Mouse (Mus musculus) embryonic facial prominence, embryonic 12.5 days (tissue): ENCODE measurements around the gene Crct1. TPM values are rescaled to one million over a fixed set of nuclear protein-coding genes. Genes with fewer than 3 reads are reported as not detected.

ENCODE experiments used
- ATAC-seq: fragments of 200-750 bp; cut with Nextera tagmentation; 2 replicates; pipeline ENCODE4 v1.8.0; 2017; ENCODE audit not compliant: insufficient number of reproducible peaks, insufficient read depth, low FRiP score, low TSS enrichment
- H3K27ac ChIP-seq: fragments of 300-500 bp; sonication (generic); 2 replicates; pipeline ENCODE4 v1.5.1; 2016; ENCODE audit warnings: mild to moderate bottlenecking
- H3K27me3 ChIP-seq: fragments of 300-500 bp; sonication (generic); 2 replicates; pipeline ENCODE4 v1.6.1; 2016; ENCODE audit warnings: mild to moderate bottlenecking, moderate library complexity
- H3K36me3 ChIP-seq: fragments of 300-500 bp; sonication (generic); 2 replicates; pipeline ENCODE4 v1.6.1; 2016; ENCODE audit warnings: mild to moderate bottlenecking
- H3K4me1 ChIP-seq: fragments of 300-500 bp; sonication (generic); 2 replicates; pipeline ENCODE4 v1.6.1; 2016
- H3K4me2 ChIP-seq: fragments of 300-500 bp; sonication (generic); replicated peaks from 2 replicates; pipeline ENCODE4 v1.6.1; 2016; ENCODE audit warnings: mild to moderate bottlenecking, moderate library complexity
- H3K4me3 ChIP-seq: fragments of 300-500 bp; sonication (generic); 2 replicates; pipeline ENCODE4 v1.5.1; 2016; ENCODE audit warnings: mild to moderate bottlenecking
- H3K9ac ChIP-seq: fragments of 300-500 bp; sonication (generic); 2 replicates; pipeline ENCODE4 v1.6.1; 2016; ENCODE audit warnings: mild to moderate bottlenecking, moderate library complexity
- H3K9me3 ChIP-seq: fragments of 300-500 bp; sonication (generic); 2 replicates; pipeline ENCODE4 v1.6.1; 2016; ENCODE audit warnings: mild to moderate bottlenecking, moderate library complexity
- WGBS: fragments of 180-500 bp; shearing (Covaris S2); methylation state at CpG from one replicate; pipeline ENCODE4 v1.1.7; 2016; 5-methylcytosine and 5-hydroxymethylcytosine counted together
- polyA plus RNA-seq: library from polyadenylated mRNA; unstranded; fragments of >200 nt; fragmentation: Nextera tagmentation; extraction: Ambion mirVana; gene quantifications from 2 replicates; pipeline ENCODE4 v1.2.1, GENCODE M21; 2016

Gene Crct1
- polyA plus RNA-seq, result not detected in 2 replicates

DNA sequence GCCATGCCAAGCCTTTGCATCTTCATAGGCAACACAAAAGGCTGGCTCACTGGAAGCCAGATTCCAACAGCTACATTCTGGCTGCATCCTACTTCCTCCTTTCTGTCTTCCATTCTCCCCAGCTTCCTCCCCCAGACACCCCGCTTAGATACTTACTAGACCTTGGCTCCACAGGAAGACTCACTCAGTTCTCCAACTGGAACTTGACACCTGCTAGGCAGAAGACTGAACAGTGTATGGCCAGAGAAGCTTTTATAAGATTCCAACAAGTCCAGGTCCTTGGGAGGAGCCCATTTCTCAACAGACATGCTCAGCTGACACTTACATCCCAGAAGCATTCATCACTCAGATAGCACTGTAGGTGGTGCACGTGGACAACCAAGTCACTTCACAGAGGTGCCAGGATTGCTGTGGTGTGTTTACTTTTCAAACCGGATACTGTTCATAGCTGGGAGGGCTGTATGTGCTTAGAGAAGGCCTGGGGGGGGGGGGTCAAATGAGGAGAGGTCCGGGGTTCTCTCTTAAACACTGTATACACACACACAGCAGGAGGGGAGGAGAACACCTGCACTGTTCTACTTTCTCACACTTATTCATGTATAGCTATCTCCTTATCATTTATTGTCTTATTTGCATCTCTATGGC, at the start of gene Crct1:
TSS of gene Crct1 (minus strand) at position 228 of the 645 bp plus-strand sequence.
- H3K4me1 ChIP-seq, result no peaks in the 10 kb centered on the region
- ATAC-seq, result no peak
- 0 out of 2 replicates have a peak, but pooled peaks cover 6% of the 10 kb centered on the region for H3K27me3 ChIP-seq
- peak within 1 kb of the TSS; percentile 45 for H3K4me3 ChIP-seq
- peak within 1 kb of the TSS; percentile 68 for H3K4me2 ChIP-seq
- H3K9me3 ChIP-seq, result no peaks in the 10 kb centered on the region
- WGBS, result 64% methylated on average over 4 of the region's 4 CpGs
- 0 out of 2 replicates have a peak within 1 kb of the TSS, but pooled peaks have one; percentile 25 for H3K27ac ChIP-seq
- H3K9ac ChIP-seq, result peak within 1 kb of the TSS; percentile 40
- H3K36me3 ChIP-seq, result no peaks in the 10 kb centered on the region

DNA sequence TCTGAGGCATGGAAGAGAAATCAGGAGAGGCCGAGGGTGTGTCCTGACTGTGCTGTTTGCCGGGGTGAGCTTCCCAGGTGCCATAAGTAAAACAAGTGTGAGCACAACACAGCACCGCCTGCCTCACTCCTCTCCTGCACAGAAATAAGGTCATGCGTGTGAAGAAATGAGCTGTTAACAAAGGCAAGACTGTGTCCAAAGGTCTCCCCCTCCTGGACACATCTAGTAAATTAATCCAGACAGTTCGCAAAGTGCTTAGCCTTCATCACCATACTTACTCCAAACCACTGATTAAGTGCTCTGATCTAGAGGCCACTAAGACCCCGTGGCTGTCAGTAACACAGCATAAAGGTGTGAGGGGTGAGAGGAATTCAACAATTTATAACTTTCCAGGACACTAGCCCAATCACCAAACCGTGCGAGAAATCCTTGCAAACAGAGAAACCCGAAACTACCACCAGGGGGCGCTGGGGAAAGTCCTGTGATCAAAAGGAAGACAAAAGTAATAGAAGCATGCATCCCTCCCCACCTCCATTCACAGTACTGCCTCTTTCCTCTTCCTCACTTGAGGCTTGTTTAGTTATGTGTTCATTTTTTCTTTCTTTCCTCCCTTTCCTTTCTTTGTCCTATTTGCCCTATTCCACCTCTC, 37.5 kb upstream of the Crct1 start:
- Histone ChIP-seq H3K9me3 (no peaks in the 10 kb centered on the region), H3K4me1 (no peaks in the 10 kb centered on the region), H3K4me2 (no peak overlapping the region), H3K9ac (no peak overlapping the region), H3K27ac (no peak overlapping the region), H3K27me3 (no peaks in the 10 kb centered on the region), H3K36me3 (no peaks in the 10 kb centered on the region), H3K4me3 (no peak overlapping the region)
- 53% methylated on average over 10 of the region's 10 CpGs for WGBS
- no peak for ATAC-seq

DNA sequence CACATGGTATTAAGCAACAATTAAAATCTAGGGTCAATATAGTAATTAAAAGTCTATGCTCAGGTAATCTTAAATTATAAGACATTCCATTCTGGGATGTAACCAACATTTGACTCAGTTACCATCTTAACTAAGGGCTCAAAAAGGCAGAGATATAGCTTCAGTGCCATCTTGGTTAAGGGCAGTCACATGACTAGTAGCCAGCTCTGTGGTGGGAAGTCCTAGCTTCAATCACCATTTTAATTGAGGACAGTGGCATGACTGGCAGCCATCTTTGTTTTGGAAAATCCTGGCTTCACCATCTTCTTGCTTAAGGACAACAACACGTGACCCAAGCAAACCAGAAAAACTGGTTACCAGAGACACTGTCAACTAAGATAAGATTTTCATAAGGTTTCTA, 34.7 kb upstream of the Crct1 start:
- WGBS, result 83% methylated on average over 1 of the region's 1 CpGs
- no peaks in the 10 kb centered on the region for H3K9me3 ChIP-seq

DNA sequence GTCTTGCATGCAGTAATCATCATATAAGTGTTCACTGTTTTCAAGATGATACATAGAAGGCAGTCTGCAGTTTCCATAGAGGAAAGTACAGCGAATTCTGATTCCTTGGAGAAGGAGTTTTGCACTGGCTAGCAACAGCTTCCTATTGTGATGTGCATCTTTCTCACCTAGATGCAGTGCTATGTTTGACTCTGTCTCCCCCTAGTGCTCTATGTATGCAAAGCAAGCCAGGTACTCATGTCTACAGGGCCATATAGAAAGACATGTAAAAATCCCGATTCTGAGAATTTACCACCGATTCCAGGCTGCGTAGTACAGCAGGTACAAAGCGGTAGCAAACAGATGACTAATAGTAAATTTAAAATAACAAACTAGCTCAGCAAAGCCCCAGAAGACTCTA, 16.0 kb upstream of the Crct1 start:
- 65% methylated on average over 5 of the region's 5 CpGs for WGBS
- no peak overlapping the region for H3K9ac ChIP-seq

More for the DNA sequence above, 34.7 kb upstream of the Crct1 start:
- H3K27ac ChIP-seq, result no peak overlapping the region
- H3K4me3 ChIP-seq, result no peak overlapping the region
- no peak for ATAC-seq
- no peaks in the 10 kb centered on the region for H3K36me3 ChIP-seq
- H3K4me1 ChIP-seq, result no peaks in the 10 kb centered on the region
- H3K4me2 ChIP-seq, result no peak overlapping the region
- H3K9ac ChIP-seq, result no peak overlapping the region
- no peaks in the 10 kb centered on the region for H3K27me3 ChIP-seq

DNA sequence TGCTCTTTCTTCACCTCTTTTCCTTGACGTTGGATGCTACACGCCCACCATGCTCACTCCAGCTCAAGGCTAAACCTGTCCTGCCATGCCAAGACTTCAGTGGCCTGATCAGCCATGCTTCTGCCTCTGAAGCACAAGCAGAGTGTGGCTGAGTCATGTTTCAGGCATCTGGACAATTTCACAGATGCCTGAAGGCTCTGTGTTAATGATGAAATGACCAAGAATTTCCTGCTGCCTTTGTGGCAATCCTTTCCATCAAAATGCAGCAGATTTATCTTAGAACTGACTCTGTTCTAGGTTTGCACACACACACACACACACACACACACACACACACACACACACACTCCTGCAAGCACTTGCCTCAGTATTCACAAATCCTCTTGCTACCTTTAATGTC, 10.0 kb upstream of the Crct1 start:
- 72% methylated on average over 2 of the region's 2 CpGs for WGBS
- Histone ChIP-seq H3K9me3 (no peaks in the 10 kb centered on the region), H3K9ac (no peak overlapping the region), H3K4me3 (no peak overlapping the region), H3K4me1 (no peaks in the 10 kb centered on the region), H3K27me3 (no peaks in the 10 kb centered on the region), H3K4me2 (no peak overlapping the region), H3K27ac (no peak overlapping the region), H3K36me3 (no peaks in the 10 kb centered on the region)
- no peak for ATAC-seq

More for the DNA sequence above, 16.0 kb upstream of the Crct1 start:
- Histone ChIP-seq H3K4me3 (no peak overlapping the region), H3K4me2 (no peak overlapping the region), H3K4me1 (no peaks in the 10 kb centered on the region), H3K27me3 (no peaks in the 10 kb centered on the region), H3K27ac (no peak overlapping the region), H3K36me3 (no peaks in the 10 kb centered on the region), H3K9me3 (no peaks in the 10 kb centered on the region)
- ATAC-seq, result no peak

DNA sequence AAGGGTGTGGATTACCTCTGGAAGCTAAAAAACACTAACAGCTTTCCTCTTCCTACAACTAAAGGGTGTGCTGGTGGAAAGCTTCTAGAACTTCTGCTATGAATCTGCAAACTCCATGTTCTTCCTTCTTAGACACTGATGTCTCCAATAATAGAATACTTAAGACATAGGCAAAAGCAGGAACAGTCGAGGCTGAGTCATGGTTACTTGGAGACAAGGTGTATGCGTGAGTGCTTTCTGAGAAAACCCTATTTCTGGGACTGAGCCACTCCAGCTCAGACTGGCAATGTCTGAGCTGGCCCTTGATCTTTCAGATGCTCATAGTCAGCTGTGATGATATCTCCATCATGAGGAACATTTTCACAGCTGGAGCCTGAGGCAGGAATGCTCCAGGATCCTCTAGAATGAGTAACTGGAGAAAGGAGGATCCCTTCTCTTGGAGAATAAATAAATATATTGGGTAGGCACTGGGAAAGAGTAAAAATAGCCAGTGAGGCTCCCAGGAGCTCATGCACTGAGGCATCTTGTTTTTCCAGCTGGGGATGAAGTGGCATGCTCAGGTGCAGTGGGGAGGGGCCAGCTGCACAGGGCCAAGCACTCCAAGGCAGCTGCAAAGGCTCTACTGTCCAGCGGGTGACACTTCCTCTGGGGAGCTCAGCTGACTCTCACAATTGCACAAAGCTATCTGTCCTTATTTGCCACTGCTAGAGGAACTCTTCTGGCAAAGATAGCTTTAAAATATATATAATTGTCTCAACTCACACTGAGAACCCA, 8.1 kb upstream of the Crct1 start:
- H3K27ac ChIP-seq, result no peak overlapping the region
- WGBS, result 83% methylated on average over 3 of the region's 3 CpGs
- no peak for ATAC-seq
- no peaks in the 10 kb centered on the region for H3K27me3 ChIP-seq
- no peak overlapping the region for H3K9ac ChIP-seq
- no peak overlapping the region for H3K4me2 ChIP-seq
- H3K4me1 ChIP-seq, result no peaks in the 10 kb centered on the region
- H3K9me3 ChIP-seq, result no peaks in the 10 kb centered on the region
- H3K36me3 ChIP-seq, result no peaks in the 10 kb centered on the region
- H3K4me3 ChIP-seq, result no peak overlapping the region

DNA sequence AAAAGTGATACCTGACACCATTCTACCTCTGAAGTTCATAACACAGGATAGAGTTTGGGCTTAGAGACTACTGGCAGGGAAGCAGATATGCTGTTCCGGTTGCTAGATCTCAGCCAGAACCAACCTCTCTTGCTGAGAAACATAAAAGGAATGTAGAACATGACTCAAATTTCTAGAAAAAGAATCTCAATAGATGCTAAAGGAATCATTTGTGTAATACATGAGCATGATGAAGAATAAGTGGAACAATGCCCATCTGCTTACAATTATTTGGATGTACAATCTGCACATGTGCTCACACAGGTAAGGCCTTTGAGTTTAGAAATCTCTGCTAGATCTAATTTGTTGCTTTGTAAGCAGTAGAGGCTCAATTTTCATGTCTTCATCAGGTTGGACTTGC, 5.7 kb upstream of the Crct1 start:
- no peaks in the 10 kb centered on the region for H3K4me1 ChIP-seq
- no peak overlapping the region for H3K9ac ChIP-seq
- no peak overlapping the region for H3K4me2 ChIP-seq
- no peaks in the 10 kb centered on the region for H3K36me3 ChIP-seq
- ATAC-seq, result no peak
- H3K9me3 ChIP-seq, result no peaks in the 10 kb centered on the region
- H3K4me3 ChIP-seq, result no peak overlapping the region
- H3K27ac ChIP-seq, result no peak overlapping the region
- WGBS, result 85% methylated on average over 1 of the region's 1 CpGs
- H3K27me3 ChIP-seq, result 0 out of 2 replicates have a peak, but pooled peaks cover 6% of the 10 kb centered on the region

DNA sequence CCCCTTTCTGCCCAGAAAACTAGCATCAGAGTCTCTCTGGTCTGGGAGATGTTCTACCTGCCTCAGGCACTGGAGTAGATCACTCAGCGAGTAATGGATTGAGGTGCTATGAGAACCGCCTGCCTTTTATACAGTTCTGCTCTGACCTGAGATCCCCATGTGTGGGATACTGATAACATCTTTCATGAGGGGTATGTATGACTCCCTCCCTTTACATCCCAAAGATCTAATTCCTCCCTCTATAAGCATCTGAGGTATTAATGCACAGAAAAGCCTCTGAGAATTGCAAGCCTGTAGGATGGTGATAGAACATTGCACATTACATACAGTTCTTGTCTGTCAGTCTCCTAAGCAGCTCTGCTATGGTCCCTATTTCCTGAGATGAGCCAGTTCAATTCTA, 3.5 kb upstream of the Crct1 start, which contains the start of gene Lce1m:
TSS of gene Lce1m (minus strand) at position 101 of the 400 bp plus-strand sequence.
- H3K36me3 ChIP-seq, result no peaks in the 10 kb centered on the region
- H3K4me3 ChIP-seq, result no peak within 1 kb of the TSS
- H3K27ac ChIP-seq, result no peak within 1 kb of the TSS
- H3K9me3 ChIP-seq, result no peaks in the 10 kb centered on the region
- no peak within 1 kb of the TSS for H3K4me2 ChIP-seq
- no peak within 1 kb of the TSS for H3K9ac ChIP-seq
- 95% methylated on average over 2 of the region's 2 CpGs for WGBS
- H3K4me1 ChIP-seq, result no peaks in the 10 kb centered on the region
- ATAC-seq, result no peak
- H3K27me3 ChIP-seq, result 0 out of 2 replicates have a peak, but pooled peaks cover 6% of the 10 kb centered on the region

DNA sequence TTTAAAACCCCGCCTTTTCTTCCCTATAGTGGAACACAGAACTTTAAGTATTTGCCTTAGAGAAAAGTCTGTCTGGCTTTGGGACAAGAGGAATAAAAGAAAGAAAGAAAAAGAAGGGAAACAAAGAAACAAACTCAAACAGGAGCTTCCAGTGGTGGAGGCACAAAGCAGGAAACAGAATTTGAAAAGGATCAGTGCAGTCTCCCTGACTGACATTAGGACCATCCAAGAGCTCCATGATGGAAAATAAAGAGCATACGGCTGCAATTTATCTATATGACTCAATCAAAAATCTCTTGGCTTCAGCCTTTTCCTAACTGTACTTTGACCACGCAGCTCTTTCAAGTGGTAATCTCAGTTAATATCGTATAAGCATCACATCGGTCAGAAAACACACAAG, 616 bp downstream of the Crct1 start:
- WGBS, result 25% methylated on average over 5 of the region's 5 CpGs
- 0 out of 2 replicates have a peak, but pooled peaks cover 6% of the 10 kb centered on the region for H3K27me3 ChIP-seq
- H3K36me3 ChIP-seq, result no peaks in the 10 kb centered on the region
- H3K27ac ChIP-seq, result no peak overlapping the region
- H3K4me1 ChIP-seq, result no peaks in the 10 kb centered on the region
- H3K4me3 ChIP-seq, result peak overlapping the region; percentile 45
- H3K9me3 ChIP-seq, result no peaks in the 10 kb centered on the region
- H3K4me2 ChIP-seq, result peak overlapping the region; percentile 68
- H3K9ac ChIP-seq, result peak overlapping the region; percentile 40
- no peak for ATAC-seq

DNA sequence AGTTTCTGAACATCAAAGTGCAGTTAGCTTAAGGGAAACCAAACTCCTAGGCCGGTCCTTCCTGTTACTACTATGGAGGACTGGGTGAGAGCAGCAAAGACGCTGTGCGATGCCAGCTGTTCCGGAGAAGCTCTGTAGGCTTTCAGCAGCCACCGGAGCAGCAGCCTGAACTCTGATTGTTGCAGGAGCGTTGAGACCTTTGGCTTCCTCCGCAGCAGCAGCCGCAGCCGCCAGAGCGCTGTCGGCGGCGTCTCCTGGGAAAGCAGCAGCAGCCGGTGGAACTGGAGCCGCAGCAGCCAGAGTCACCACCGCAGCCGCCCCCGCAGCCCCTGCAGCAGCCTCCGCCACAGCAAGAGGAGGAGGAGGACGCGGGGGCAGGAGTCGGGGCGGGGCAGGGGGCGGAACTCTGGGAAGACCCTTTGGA, 1.1 kb downstream of the Crct1 start:
- Histone ChIP-seq H3K27ac (peak overlapping the region; percentile 25; the same call in 1 of the 2 replicates), H3K9me3 (no peaks in the 10 kb centered on the region), H3K9ac (peak overlapping the region; percentile 40), H3K4me1 (no peaks in the 10 kb centered on the region), H3K4me3 (peak overlapping the region; percentile 45), H3K36me3 (no peaks in the 10 kb centered on the region), H3K4me2 (peak overlapping the region; percentile 68), H3K27me3 (0 out of 2 replicates have a peak, but pooled peaks cover 6% of the 10 kb centered on the region)
- WGBS, result under 1% methylated on average over 24 of the region's 24 CpGs
- ATAC-seq, result peak; percentile 78

DNA sequence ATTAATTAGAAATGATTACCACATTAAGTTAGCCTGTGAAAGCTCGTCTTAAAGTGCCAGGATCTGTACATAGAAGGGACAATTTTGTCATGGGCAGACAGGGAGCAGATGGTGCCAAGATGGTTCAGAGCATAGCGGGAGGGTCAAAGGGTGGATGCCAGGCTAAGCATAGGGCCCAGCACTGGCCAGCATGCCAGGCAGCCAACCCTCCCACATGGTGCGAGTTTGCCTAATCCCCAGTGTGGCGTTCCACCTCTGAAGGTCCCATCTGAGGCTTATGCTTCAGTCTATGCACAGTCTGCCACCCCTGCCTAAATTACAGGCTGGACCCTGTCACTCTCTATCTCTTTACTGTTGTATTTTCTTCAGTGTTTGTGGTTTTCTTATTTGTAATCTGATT, 12.6 kb downstream of the Crct1 start:
- Histone ChIP-seq H3K4me2 (no peak overlapping the region), H3K27me3 (no peaks in the 10 kb centered on the region), H3K27ac (no peak overlapping the region), H3K9me3 (no peaks in the 10 kb centered on the region), H3K4me3 (no peak overlapping the region), H3K9ac (no peak overlapping the region), H3K4me1 (no peaks in the 10 kb centered on the region), H3K36me3 (no peaks in the 10 kb centered on the region)
- 67% methylated on average over 4 of the region's 4 CpGs for WGBS
- no peak for ATAC-seq
